Mouse (Mus musculus): ENCODE measurements around the gene Pdcd11. TPM values are rescaled to one million over a fixed set of nuclear protein-coding genes. Genes with fewer than 3 reads are reported as not detected.
"Not testable (repeated sequence)": the region's sequence is repeated elsewhere in the genome, so short reads cannot be mapped to it uniquely, and the experiment has no call there.

Gene Pdcd11
- polyA plus RNA-seq, 1 experiment = 10.0 TPM

DNA sequence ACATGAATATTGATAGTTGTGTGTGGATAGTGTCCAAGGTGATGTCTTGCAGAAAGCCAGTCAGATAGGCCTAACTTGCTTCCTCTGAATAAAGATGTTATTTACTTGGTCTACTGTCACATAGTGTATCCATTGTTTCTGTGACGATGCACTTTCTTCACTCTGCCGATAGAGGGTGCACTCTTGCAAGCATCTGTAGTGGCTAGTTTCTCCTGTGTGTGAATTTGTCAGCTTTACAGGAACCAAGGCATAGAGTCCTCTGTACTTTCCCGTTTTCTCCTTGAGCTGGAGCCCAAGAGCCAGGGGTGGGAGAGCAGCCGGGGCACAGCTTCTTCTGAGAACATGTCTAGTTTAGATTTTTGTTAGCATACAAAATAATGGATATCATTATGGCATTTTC lies 30.5 kb downstream of the Pdcd11 start:
- Histone ChIP-seq H3K4me1 (ENCODE audit: control insufficient read depth, insufficient read depth, low read length) (no peaks in the 10 kb centered on the region), H3K4me3 (ENCODE audit: insufficient read depth, low read length) (no peak overlapping the region), H3K27ac (ENCODE audit: insufficient read depth, low read depth, low read length) (no peak overlapping the region)
- TF ChIP-seq CTCF (IDR thresholded peaks at IDR 0.05; ENCODE audit: low read depth, low read length) (peak; percentile 37; the same call in 1 of the 2 replicates), POLR2A (IDR thresholded peaks at IDR 0.05; ENCODE audit: borderline replicate concordance, low read depth, low read length) (no peak)

DNA sequence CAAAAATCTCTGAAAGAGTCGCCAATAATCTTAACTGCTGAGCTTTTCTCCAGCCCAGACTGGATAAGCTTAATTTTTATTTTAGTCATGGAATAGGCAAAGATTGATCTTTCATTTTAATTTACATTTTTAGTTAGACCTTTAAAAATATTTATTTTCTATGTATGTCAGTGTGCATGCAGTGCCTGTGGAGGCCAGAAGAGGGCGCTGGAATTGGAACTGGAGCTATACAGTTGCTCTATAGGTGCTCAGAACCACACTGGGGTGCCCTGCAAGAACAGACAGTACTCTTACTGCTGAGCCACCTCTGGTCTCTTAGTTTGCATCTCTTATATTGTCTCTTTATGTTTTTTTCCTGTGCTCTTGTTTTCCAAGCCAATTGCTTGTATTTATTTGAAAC lies 32.2 kb downstream of the Pdcd11 start:
- TF ChIP-seq CTCF (IDR thresholded peaks at IDR 0.05; ENCODE audit: low read depth, low read length) = peak; percentile 89
- TF ChIP-seq POLR2A (IDR thresholded peaks at IDR 0.05; ENCODE audit: borderline replicate concordance, low read depth, low read length) = no peak
- Histone ChIP-seq H3K27ac (ENCODE audit: insufficient read depth, low read depth, low read length) (no peak overlapping the region), H3K4me1 (ENCODE audit: control insufficient read depth, insufficient read depth, low read length) (no peaks in the 10 kb centered on the region), H3K4me3 (ENCODE audit: insufficient read depth, low read length) (no peak overlapping the region)

GRCm38 (mm10) chr19:47128164-47128563 lies 37.6 kb downstream of the Pdcd11 start:
- H3K27ac ChIP-seq (ENCODE audit: insufficient read depth, low read depth, low read length) = no peak overlapping the region
- H3K4me1 ChIP-seq (ENCODE audit: control insufficient read depth, insufficient read depth, low read length) = peaks cover 11% of the 10 kb centered on the region
- TF ChIP-seq CTCF (IDR thresholded peaks at IDR 0.05; ENCODE audit: low read depth, low read length) (no peak), POLR2A (IDR thresholded peaks at IDR 0.05; ENCODE audit: borderline replicate concordance, low read depth, low read length) (no peak)
- no peak overlapping the region for H3K4me3 ChIP-seq (ENCODE audit: insufficient read depth, low read length)

- no peak overlapping the region for H3K4me3 ChIP-seq (ENCODE audit: insufficient read depth, low read length)
Observed at GRCm38 (mm10) chr19:47128835-47129234, 38.3 kb downstream of the Pdcd11 start.

DNA sequence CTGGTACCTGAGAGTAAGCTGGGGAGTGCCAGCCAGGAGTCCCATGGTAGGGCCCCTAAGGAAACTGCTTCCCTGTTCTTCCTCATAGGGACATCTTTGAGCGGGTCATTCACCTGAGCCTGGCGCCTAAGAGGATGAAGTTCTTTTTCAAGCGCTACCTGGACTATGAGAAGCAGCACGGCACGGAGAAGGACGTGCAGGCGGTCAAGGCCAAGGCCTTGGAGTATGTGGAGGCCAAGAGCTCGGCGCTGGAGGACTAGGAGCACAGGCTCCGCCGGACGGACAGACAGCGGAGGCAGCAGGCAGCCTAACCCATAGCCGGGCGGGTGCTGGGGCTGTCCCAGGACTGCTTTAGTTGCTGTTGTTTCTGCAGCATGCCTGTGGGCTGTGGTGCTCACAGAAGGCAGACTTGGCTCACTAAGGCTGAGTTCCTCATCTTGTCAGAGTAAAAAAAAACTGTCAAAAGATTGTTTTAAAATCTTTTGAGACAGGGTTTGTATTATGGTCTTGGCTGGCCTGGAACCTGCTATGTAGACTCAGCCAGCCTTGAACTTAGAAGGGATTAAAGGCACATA lies 40.1 kb downstream of the Pdcd11 start:
- TF ChIP-seq POLR2A (IDR thresholded peaks at IDR 0.05; ENCODE audit: borderline replicate concordance, low read depth, low read length) = no peak
- TF ChIP-seq CTCF (IDR thresholded peaks at IDR 0.05; ENCODE audit: low read depth, low read length) = no peak
- H3K4me1 ChIP-seq (ENCODE audit: control insufficient read depth, insufficient read depth, low read length) = peaks cover 32% of the 10 kb centered on the region

More at GRCm38 (mm10) chr19:47128835-47129234, 38.3 kb downstream of the Pdcd11 start:
- no peak overlapping the region for H3K27ac ChIP-seq (ENCODE audit: insufficient read depth, low read depth, low read length)
- TF ChIP-seq CTCF (IDR thresholded peaks at IDR 0.05; ENCODE audit: low read depth, low read length) (no peak), POLR2A (IDR thresholded peaks at IDR 0.05; ENCODE audit: borderline replicate concordance, low read depth, low read length) (no peak)
- H3K4me1 ChIP-seq (ENCODE audit: control insufficient read depth, insufficient read depth, low read length) = peaks cover 17% of the 10 kb centered on the region

GRCm38 (mm10) chr19:47133161-47133560 lies 42.6 kb downstream of the Pdcd11 start:
- Histone ChIP-seq H3K4me1 (ENCODE audit: control insufficient read depth, insufficient read depth, low read length) (peaks cover 44% of the 10 kb centered on the region), H3K4me3 (ENCODE audit: insufficient read depth, low read length) (peak overlapping the region; percentile 30), H3K27ac (ENCODE audit: insufficient read depth, low read depth, low read length) (peak overlapping the region; percentile 84)
- TF ChIP-seq POLR2A (IDR thresholded peaks at IDR 0.05; ENCODE audit: borderline replicate concordance, low read depth, low read length) (no peak), CTCF (IDR thresholded peaks at IDR 0.05; ENCODE audit: low read depth, low read length) (no peak)

More for the DNA sequence above, 40.1 kb downstream of the Pdcd11 start:
- no peak overlapping the region for H3K27ac ChIP-seq (ENCODE audit: insufficient read depth, low read depth, low read length)
- H3K4me3 ChIP-seq (ENCODE audit: insufficient read depth, low read length) = no peak overlapping the region

DNA sequence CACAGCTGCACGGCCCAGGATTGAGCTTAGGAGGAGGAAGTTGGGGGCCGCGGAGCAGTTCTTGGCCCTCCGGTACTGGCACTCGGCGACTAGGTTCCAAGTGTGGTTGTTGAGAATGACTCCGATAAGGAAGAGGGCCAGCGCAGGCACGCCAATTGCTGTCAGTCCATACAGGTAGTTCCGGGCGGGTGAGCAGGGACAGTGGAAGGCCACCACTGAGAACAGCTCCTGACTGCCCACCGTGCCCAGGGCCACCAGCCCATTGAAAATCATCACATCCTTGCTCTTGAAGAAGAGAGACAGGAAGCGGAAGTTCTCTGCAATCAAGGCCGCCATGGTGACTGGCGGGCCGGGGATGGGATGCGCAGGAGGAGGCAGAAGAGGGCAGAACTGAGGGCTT lies 45.0 kb downstream of the Pdcd11 start:
- H3K4me3 ChIP-seq (ENCODE audit: insufficient read depth, low read length) = no peak overlapping the region

DNA sequence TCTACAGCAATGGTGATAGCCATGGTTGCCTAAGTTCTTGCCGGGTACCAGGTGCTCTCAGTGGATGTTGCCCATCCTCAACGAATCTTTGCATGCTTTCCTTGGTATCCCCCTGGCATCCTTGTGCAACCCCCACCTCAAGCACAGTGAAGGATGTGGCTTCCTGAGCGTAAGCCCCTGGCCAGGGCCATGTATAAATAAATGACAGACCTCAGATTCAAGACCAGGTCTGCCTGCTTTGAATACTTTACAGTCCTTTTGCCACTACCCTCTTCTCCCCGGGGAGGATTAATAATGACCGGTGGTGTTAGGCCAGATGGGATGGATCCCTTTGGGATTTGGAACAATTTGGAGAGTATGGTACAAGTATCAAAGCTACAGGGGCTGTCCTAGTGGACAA lies 45.6 kb downstream of the Pdcd11 start:
- Histone ChIP-seq H3K4me1 (ENCODE audit: control insufficient read depth, insufficient read depth, low read length) (peaks cover 55% of the 10 kb centered on the region), H3K27ac (ENCODE audit: insufficient read depth, low read depth, low read length) (no peak overlapping the region), H3K4me3 (ENCODE audit: insufficient read depth, low read length) (peak overlapping the region; percentile 82; the same call in 1 of the 2 replicates)
- TF ChIP-seq POLR2A (IDR thresholded peaks at IDR 0.05; ENCODE audit: borderline replicate concordance, low read depth, low read length) = no peak
- no peak for TF ChIP-seq CTCF (IDR thresholded peaks at IDR 0.05; ENCODE audit: low read depth, low read length)

More for the DNA sequence above, 45.0 kb downstream of the Pdcd11 start:
- peaks cover 54% of the 10 kb centered on the region for H3K4me1 ChIP-seq (ENCODE audit: control insufficient read depth, insufficient read depth, low read length)
- no peak overlapping the region for H3K27ac ChIP-seq (ENCODE audit: insufficient read depth, low read depth, low read length)
- no peak for TF ChIP-seq POLR2A (IDR thresholded peaks at IDR 0.05; ENCODE audit: borderline replicate concordance, low read depth, low read length)
- TF ChIP-seq CTCF (IDR thresholded peaks at IDR 0.05; ENCODE audit: low read depth, low read length) = no peak

DNA sequence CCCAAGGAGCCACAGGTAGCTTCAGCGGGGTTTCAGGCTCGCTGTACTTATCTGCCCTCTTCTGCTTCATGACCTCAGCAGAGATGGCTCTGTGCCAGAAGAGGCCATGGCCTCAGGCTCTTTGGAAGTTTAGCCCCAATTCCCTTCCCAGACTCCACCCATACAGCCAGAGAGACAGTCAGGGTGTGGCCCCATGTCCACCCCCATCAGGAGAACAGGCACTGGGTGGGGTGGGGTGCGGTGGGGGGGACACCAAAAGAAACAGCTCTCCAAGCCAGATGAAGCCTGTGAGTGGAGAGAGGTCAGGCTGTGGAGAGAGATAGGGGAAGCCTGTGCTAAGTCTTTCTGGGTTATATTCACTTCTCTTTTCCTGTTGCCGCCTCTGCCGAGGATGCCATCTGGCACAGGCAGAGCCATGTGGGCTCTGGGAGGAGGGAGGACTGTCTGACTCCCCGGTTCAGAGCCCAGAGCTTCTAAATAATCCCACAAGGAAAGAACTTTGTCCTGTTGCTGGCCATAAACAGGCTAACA lies 46.5 kb downstream of the Pdcd11 start:
- Histone ChIP-seq H3K4me1 (ENCODE audit: control insufficient read depth, insufficient read depth, low read length) (peaks cover 59% of the 10 kb centered on the region), H3K4me3 (ENCODE audit: insufficient read depth, low read length) (peak overlapping the region; percentile 82), H3K27ac (ENCODE audit: insufficient read depth, low read depth, low read length) (peak overlapping the region; percentile 82)
- no peak for TF ChIP-seq POLR2A (IDR thresholded peaks at IDR 0.05; ENCODE audit: borderline replicate concordance, low read depth, low read length)
- TF ChIP-seq CTCF (IDR thresholded peaks at IDR 0.05; ENCODE audit: low read depth, low read length) = 0 out of 2 replicates have a peak, but pooled peaks have one; percentile 23

DNA sequence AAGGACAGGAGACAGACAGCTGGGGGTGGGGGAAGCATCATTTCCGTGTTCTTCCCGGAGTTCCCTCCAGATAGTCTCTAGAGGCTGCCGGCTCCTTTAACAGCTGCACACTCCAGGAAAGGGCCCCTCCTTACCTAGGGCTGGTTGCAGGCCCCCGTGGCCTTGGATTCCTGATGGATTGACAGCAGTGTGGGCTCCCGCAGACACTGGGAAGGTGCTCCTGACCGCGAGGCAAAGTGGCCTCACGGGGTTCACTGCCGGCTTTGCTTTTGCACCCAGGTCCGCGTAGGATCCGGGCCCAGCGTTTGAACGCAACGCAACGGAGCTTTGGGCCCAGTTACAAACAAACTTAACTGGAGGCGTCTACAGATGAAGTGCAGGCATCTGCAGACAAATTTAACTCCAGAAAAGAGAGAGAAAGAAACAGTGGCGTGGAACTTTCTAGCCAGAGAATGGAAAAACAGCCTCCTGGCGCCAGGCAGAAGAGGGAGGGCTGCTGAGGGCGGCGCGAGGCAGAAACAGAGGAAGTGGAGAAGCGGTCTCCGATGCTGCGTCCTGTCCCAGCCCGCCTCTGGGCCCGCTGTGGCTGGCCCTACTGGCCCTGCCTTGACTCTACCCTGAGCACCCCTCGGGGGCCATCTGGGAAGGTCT lies 47.3 kb downstream of the Pdcd11 start, which contains the start of gene Calhm2:
Gene Calhm2 (minus strand): TSS at position 524 of the 651 bp plus-strand sequence.
- no peak for TF ChIP-seq CTCF (IDR thresholded peaks at IDR 0.05; ENCODE audit: low read depth, low read length)
- peak within 1 kb of the TSS; percentile 82 for H3K27ac ChIP-seq (ENCODE audit: insufficient read depth, low read depth, low read length)
- peaks cover 59% of the 10 kb centered on the region for H3K4me1 ChIP-seq (ENCODE audit: control insufficient read depth, insufficient read depth, low read length)
- peak within 1 kb of the TSS; percentile 82 for H3K4me3 ChIP-seq (ENCODE audit: insufficient read depth, low read length)

- not testable (repeated sequence) for H3K27ac ChIP-seq (ENCODE audit: insufficient read depth, low read depth, low read length); H3K4me3 ChIP-seq (ENCODE audit: insufficient read depth, low read length)
- H3K4me1 ChIP-seq (ENCODE audit: control insufficient read depth, insufficient read depth, low read length) = peaks cover 48% of the 10 kb centered on the region
Observed at GRCm38 (mm10) chr19:47139611-47140010, 49.0 kb downstream of the Pdcd11 start.
